Mouse (Mus musculus) E14TG2a.4 (cell line): ENCODE results near the gene Prr15l.

Source experiments
- CTCF ChIP-seq: conservative IDR thresholded peaks from 2 replicates; pipeline ENCODE4 v1.5.1; 2014; ENCODE audit warnings: low read length
- NANOG ChIP-seq: IDR thresholded peaks from 2 replicates; pipeline ENCODE4 v1.6.1; 2014; ENCODE audit warnings: borderline replicate concordance, low read length, mixed read lengths

- TF ChIP-seq CTCF (no peak), NANOG (no peak)
Measured at GRCm38 (mm10) chr11:96935872-96936650, 8.2 kb downstream of the Prr15l start.
